Mouse (Mus musculus): ENCODE data around the gene Gm14862.
A peak's percentile ranks its signal among the peaks of the same experiment; 100 is the strongest.
"Not testable (repeated sequence)": the region's sequence is repeated elsewhere in the genome, so short reads cannot be mapped to it uniquely, and the experiment has no call there.

Gene Gm14862

DNA sequence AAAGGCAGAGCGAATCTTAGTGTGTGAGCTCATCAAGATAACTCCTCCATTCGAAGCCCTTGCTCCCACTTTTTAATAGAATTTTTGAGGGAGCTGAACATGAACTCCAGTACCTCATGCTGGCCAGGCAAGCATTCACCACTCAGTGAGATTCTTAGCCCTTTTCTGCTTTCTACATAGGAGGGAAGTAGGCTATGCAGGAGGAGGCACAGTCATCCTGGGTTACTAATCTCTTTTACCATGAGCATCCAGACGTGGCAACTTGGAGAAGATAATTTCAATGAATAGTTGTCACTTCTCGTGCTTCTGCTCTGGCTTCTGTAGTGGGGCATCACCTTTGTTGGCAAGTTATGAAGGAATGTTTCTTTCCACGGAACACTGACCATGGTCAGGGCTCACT is at the start of gene Gm14862:
TSS of gene Gm14862 (minus strand) at position 134 of the 400 bp plus-strand sequence.
- no peak for DNase-seq (ENCODE audit: low spot score)

DNA sequence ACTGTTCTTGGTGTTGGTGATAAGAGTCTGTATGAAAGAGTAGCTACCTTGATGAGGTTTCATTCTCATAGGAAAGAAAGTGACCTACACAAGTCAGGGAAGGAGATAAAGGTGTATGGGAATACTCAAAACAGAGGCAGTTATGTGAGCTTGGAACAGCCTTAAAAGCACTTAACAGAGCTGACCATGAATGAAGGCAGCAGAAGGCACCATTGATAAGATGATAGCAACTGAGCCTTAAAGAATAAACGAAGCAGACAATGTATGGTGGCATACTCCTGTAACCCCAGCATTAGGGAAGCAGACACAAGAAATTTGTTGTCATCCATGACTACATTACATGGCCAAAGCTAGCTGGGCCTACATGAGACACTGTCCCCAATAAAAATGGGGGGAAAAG is 46.8 kb upstream of the Gm14862 start:
- no peak for DNase-seq (ENCODE audit: low spot score)

DNA sequence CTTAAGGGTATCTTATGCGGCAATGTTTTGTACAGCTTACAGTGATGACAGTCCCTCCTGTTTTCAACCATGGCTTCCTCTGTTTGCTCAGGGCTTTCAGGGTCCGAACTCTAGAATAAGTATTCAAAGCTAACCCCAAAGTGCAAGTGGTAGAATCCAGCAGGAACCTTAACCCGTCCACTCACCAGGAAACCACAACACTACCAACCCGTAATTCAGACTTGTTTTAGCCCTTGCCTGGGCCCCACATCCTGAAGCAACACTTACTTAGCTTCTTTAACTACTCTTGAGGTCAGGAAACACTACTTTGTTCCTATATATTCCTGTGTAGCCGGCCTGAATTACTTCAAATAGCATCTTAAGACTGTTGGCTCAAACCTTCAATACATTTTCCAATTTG is 46.1 kb upstream of the Gm14862 start:
- no peak for DNase-seq (ENCODE audit: low spot score)

DNA sequence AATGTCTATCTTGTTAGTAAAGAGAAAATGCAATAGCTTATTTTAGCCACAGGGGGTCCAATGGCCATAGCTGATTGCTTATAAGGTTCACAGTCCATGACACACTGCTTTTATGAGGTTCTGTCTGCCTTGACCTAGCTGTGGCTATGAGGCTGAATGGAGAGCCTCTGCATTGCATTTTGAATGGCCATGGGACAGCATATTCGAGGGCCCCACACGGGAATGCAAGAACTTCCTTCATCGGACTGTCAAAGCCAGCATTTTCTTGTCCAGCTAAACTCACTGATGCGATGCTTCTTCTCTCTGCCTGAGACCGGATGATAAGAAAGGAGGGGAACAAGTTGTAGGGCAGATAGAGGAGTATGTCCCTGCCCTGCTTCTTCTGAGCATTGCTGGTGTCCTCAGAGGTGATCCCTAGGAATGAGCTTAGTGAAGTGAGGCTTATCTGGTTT is 41.7 kb upstream of the Gm14862 start:
- DNase-seq (ENCODE audit: low spot score), result no peak

DNA sequence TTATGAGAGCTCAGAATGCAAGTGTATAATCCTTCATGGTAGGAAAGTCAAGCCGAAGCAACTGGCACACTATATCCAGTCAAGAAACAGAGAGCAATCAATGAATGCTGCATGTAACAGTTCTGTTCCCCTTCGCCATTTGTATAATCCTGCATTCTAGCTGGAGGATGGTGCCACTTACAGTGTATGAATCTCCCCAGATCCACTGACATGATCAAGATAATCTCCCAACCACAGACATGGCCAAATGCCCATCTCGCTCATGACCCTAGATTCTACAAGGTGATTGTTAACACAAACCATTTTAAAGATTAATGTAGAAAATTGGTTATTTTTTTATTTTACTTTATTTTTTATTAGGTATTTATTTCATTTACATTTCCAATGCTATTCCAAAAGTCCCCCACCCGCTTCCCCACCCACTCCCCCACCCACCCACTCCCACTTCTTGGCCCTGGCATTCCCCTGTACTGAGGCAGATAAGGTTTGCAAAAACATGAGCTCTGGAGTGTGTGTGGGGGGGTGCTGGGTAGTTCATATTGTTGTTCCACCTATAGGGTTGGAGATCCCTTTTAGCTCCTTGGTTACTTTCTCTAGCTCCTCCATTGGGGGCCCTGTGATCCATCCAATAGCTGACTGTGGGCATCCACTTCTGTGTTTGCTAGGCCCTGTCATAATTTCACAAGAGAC is 36.6 kb upstream of the Gm14862 start:
- DNase-seq (ENCODE audit: low spot score), result not testable (repeated sequence)

DNA sequence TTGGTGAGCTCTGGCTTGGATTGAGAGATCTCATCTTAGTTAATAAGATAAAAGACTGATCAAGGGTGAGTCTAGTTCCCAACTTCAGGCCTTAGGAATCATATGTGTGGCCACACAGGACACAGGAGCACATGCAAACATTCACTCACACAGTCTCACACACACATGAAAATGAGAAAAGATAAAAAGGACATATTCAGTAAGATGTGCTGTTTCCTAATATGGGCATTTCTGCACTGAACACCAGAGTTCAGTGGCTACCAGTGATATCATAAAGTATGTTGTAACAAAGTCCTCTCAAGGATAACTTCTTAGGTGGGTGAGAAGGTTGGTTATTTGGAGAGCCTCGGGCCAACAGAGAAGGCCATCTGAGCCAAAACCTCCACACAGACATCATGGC is 26.8 kb upstream of the Gm14862 start, which contains the start of gene H2al1m:
TSS of gene H2al1m (plus strand) at position 301 of the 400 bp plus-strand sequence.
- DNase-seq (ENCODE audit: low spot score), result not testable (repeated sequence)

DNA sequence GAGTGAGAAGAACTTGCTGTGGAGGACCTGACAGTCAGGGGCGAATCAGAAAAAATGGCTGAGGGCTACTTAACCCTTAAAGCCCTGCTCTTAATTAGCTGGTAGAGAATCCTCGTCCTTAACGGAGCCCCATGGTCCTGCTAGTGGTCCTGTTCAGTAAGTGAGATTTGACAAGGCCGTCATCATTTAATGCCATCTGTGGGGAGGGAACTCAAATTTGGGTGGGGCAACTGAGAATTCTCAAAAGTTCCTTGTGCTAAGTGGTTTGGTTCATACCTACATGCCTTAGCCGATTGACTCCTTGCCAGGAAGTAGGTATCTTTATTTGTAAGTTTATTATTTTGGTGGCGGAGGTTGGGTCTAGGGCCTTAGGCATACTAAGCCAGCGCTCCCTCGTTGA is 17.6 kb upstream of the Gm14862 start:
- no peak for DNase-seq (ENCODE audit: low spot score)

DNA sequence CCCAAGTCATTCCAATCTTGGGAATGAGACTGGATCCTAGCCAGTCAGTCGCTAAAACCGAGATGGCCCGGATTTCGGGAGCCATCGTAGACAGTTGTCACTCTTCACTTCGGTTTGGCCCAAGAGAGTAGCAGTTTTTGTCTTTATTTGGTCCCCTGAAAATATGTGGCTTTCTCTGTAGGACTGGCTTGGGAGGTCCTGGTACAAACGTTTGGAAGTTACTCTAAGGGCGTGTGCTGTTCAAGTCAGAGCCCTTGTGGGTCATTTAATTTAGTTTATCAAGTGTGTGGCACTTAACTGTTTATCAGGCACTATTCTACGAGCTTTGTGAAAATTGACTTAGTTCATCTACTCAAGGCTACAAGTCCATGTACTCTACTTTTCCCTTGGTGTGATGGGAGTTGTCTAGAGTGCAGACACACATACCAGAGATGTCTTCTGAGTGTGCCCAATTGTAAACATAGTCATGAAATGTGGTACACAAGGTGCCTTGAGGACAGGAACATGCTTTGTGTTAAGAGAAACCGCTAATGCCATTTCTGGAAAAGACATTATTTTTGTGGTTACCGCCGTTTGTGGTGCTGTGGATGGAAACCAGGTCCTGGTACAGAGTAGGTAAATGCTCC is 16.8 kb upstream of the Gm14862 start:
- no peak for DNase-seq (ENCODE audit: low spot score)

DNA sequence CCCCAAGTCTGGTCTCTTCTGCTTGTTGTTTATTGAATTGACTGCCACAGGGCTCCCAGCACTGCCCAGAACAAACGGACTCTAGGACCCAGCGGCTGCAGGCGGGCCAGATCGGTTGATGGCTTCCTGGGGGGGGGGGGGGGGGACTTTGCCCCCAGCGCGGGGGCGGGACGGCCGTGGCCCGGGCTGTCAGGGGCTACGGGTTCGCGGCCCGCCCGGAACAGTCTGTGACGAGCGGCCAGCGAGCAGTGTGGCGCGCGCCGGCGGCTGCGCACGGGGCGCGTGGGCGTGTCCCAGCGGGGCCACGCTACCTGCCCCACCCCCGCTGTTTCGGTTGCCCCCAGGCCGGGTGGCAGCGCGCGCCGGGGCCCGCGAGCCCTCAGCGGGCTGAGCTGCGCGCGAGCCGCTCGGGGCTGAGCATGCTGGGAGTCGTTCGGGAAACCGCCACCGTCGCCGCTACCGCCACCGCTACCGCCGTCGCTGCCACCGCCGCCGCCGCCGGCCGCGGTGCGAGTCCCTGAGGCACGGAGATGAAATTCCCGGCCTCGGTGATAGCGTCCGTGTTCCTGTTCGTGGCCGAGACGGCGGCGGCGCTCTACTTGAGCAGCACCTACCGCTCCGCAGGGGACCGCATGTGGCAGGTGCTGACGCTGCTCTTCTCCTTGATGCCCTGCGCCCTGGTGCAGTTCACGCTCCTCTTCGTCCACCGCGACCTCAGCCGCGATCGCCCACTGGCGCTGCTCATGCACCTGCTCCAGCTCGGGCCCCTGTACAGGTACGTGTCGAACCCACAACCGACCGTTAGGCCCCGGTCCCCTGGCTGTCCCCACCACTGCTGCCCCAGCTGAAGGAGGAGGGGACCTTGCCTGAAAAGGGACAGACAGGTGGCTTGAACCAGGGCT is 16.0 kb upstream of the Gm14862 start, which contains the start of gene Xk:
TSS of gene Xk (plus strand) at position 297 of the 902 bp plus-strand sequence.
- DNase-seq (ENCODE audit: low spot score), result peak; percentile 67

DNA sequence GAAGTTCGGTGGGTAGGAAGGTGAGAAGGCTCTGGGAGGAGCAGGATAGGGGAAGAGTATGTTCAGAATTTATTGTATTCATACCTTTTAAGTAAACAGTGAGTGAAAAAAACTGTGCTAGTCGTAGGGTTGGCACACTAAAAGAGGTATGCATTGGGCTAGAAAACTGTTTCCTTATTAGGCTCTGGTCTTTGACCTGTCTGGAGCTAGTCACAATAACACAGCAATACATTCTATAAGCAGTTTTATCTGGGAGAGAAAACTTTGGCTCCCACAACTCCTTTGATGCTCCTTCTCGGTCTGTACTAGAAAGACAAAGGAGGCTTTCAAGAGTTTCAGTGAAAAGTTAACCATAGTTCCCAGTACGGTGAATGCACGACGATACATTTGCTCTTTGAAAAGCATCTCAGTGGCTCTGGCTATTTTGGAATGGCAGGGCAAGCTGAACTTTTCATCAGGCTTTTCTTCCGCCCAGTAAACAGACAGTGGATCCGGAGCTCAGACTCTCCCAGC is 15.3 kb upstream of the Gm14862 start:
- DNase-seq (ENCODE audit: low spot score), result no peak

DNA sequence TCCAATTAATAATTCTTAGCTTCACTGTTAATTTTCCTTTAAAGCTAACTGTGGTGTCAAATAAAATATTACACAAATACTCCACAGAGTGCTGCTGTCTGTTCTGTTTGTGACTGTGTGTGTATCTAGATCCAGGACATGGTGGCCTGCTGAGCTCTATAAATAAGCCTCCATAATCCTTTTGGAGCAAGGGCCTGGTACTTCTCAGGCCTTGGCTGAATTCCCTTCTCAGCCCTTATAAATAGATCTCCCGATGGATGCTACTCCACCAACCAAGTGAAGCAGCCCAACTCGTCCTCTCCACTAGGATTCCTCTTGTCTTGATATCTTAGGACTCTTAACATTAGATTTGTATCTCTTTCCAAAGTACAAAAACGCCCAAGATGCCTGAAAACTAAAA is 14.4 kb upstream of the Gm14862 start:
- DNase-seq (ENCODE audit: low spot score), result no peak

DNA sequence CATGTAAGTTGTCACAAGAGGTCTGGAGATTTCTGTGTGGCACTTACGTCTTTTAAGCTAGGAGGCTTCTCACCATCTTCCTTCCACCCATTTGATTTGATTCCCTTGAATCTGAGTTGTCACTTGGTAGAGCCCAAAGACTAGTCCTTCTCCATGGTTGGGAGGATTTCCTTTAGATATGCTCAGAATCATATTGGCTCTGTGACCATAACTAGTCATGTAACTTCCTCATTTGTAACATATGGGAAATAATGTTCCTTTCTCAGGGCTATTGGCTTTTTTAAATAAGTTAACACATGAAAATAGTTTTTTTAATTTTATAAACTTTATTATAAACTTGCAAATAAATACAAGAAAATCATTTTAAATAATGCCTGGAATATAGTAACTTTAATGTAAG is 2.6 kb upstream of the Gm14862 start:
- no peak for DNase-seq (ENCODE audit: low spot score)

DNA sequence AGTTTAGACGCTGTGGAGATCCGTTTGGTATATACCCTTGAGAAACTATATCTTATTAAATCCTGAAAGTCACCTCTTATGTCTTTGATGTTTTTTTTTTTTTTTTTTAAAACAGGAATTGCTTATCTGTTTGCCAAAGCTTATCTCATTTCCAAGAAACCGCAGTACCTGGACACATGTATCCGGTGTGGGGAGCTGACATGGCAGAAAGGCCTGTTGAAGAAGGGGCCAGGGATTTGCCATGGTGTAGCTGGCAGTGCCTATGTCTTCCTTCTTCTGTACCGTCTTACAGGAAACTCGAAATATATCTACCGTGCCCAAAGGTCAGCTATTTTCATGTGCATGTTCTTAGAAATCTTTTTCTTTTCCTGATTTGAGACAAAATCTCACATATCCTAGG is 1.1 kb upstream of the Gm14862 start:
- no peak for DNase-seq (ENCODE audit: low spot score)

DNA sequence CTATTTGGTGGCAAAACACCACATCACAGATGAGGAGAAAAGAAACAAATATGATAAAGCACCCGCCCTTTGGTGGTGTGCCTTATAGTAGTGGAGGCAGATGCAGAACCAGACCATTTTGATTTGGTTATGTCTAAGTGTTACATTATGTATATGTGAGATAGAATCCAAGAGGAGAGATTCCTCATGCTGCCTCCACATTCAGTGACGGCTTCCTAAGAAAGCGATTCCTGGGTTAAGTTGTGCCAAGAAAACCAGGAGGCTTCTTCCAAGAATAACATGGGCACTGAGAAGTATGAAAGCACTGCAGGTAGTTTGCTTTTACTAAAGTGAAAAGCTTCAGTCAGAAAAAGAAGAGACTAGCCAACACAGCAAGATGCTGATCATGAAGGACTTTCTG is 1.8 kb downstream of the Gm14862 start:
- DNase-seq (ENCODE audit: low spot score), result no peak

DNA sequence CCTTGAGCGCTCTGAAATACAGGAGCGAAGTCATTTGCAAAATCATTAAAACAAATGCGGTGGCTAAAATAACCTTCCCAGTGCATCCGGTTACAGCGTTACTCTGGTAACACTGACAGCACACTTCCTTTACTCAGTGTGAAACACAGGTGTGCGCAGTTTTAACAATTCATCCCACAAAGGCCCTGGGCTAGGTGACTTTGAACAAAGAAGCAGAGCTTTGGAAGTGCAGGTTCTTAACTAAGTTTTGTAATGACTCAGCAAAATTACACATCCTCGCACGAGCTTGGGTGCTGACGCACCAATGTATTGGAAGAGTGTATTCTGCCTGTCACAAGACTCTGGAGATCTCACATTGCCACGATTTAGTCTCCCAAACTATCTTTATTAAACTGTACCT is 2.7 kb downstream of the Gm14862 start:
- DNase-seq (ENCODE audit: low spot score), result no peak

DNA sequence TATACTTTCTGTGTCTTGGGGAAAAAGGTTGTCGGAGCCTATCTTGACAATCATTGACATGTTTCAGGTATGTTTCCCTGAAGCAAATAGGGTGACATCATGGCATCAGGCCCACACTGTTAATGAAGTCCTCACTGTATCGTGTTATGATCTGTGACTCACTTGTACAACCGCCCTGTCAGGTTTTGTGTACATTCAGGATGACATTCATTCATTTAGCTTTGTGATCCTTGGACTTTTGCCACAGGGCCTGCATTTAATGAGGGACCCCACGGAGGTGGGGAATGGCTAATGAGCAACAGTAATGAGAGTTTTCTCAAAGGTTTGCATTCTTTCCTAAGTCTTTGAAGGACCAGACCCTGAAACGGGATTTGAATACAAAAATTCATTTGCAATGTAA is 7.8 kb downstream of the Gm14862 start:
- no peak for DNase-seq (ENCODE audit: low spot score)

DNA sequence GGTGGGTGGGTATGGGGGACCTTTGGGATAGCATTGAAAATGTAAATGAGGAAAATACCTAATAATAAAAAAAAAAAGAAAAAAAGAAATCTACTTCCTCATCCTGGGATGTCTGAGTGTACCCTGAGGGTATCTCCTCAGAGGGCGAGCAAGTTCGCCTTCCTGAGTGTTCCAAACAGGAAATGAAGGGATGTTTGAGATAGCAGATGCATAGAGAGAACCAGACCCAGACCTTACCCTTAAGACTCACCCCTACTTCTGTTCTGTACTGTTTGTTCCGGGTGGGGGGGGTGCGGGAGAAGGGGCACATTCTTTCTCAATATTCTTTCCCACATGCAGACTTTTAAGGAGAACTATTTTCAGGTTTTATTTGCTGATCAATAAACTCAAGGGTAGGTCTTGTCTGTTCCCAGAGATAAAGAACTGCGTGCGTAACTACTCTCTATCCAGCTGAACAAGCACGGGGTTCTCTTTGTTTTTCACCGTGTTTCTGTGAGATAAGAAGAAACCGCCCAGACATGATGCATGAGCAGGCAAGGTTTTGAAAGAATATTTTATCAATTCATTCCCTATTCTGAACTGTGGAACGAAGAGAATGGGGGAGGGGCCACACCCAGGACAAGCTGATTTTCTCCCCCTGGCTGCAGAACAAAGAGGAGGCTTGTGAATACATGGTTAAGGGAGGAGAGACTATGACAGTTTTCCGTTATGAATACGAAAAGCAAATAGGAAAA is 11.9 kb downstream of the Gm14862 start:
- DNase-seq (ENCODE audit: low spot score), result peak; percentile 5

DNA sequence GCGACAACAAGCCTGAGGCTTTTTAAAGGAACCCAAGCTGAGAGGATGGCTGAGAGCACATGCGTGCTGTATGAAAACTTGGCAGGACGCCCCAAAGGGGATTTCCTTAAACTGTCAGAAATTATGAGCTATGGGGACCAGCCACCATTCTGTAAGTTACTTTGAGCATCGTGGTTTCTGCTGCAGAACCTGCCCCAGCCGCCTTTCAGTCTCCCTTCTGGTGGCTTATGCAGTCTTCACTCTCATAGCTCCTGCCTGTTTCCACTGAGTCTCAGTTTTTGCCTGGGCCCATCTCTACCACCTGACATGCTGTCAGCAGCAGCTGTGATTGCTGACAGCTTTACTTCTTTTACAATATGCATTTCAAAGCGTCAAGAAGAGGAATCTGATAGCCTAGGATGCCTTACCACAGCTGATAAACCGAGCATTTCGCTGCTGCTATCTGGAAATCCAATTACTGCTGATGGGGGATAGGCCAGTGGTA is 13.3 kb downstream of the Gm14862 start:
- no peak for DNase-seq (ENCODE audit: low spot score)

DNA sequence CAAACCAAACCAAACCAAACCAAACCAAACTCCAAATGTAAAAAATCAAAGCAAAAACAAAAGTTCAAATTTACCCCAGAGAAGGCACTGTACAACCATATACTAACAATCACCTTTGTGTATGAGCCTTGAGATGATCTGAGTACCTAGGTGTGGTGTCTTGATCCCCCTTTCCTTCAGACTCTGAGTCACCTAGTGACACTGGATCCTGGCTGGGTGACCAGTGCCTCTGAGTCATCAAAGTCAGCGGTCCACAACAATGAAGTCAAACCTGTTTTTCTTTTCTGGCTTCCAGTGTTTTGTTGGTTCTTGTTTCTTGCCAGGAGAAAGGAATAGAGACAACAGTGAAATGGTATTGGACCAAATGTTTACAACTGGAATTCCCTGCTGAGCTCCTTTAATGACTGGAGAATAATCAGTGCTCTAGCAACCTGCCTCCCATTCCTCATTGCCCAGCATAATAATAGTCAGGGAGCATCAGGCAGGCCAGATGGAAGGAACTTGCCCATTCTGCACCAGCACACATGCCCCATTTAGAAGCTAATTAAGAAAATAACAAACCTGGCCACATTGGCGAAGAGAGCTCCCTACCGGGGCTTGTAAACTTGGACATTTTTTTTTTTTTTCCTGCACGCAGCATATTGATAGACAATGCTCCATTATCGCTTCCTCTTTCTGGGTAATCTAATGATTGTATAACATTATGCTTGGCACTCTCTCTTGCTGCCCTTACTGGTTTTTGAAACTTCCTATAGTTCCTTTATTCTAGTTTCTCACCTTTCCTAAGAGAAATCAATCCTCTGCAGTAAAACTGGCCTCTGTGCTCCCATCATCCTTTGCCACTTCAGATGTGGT is 15.7 kb downstream of the Gm14862 start:
- no peak for DNase-seq (ENCODE audit: low spot score)

DNA sequence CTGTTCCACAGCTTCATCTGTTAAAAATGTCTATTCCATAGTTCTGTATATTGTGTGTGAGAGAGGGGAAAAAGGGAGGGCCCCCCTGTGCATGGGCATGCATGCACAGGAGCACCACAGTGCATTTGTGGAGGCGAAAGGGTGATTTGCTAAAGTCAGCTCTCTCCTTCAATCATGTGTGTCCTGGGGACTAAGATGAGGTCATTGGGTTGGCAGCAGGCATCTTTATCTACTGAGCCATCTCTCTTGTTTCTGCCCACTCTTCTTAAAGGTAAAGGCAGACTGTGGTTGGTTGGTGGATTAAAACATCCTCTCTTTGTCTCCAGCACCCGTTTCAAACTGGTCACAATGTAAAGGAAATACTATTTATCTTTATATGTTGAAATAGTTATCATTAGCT is 29.6 kb downstream of the Gm14862 start:
- DNase-seq (ENCODE audit: low spot score), result no peak
